Mouse (Mus musculus) spleen, adult 18-20 months (tissue): ENCODE measurements around the gene Btbd2.
"Not testable (repeated sequence)": the region's sequence is repeated elsewhere in the genome, so short reads cannot be mapped to it uniquely, and the experiment has no call there.

Experiments used
- DNase-seq, 2 experiments: peaks; one replicate each; pipeline ENCODE4 v3.0.0; 2022; ENCODE audit warnings: mixed read lengths in 2 of 2

The Btbd2 gene

GRCm38 (mm10) chr10:80669737-80670485 lies 13.0 kb upstream of the Btbd2 start:
- no peak for DNase-seq

DNA sequence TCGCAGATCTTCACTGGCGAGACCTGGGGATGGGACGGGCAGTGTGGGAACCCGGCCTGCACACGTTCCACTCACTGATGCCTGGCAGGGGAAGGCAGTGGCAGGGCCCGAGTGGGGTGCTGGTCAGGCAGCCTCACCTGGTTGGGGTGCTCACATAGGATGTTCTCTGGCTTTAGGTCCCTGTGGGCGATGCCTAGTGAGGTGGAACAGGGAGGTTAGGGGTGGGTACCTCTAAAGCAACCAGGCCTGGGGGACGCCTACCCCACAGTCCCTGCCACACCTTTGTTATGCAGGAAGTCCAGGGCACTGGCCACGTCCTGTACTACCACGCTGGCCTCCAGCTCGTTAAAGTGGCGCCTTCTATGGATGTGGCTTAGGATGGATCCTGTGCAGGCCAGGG lies 12.1 kb upstream of the Btbd2 start:
- DNase-seq = peak in 1 of 2 experiments; percentile 55

GRCm38 (mm10) chr10:80668614-80669013 lies 11.7 kb upstream of the Btbd2 start:
- DNase-seq = no peak

GRCm38 (mm10) chr10:80666837-80667412 lies 10.1 kb upstream of the Btbd2 start:
- no peak for DNase-seq

GRCm38 (mm10) chr10:80665981-80666733 lies 9.3 kb upstream of the Btbd2 start:
- no peak for DNase-seq

GRCm38 (mm10) chr10:80665459-80665858 lies 8.6 kb upstream of the Btbd2 start:
- no peak for DNase-seq

- no peak for DNase-seq
These were observed 8.1 kb upstream of the Btbd2 start for GRCm38 (mm10) chr10:80665016-80665380.

GRCm38 (mm10) chr10:80664197-80665015 lies 7.5 kb upstream of the Btbd2 start:
- DNase-seq = peak; percentile 51 to 53

- peak in 1 of 2 experiments; percentile 46 for DNase-seq
These were observed 6.8 kb upstream of the Btbd2 start for GRCm38 (mm10) chr10:80663485-80664196.

GRCm38 (mm10) chr10:80661149-80661548 lies 4.3 kb upstream of the Btbd2 start:
- DNase-seq = peak in 1 of 2 experiments; percentile 76

- DNase-seq = peak; percentile 52 to 82
These were observed 2.3 kb upstream of the Btbd2 start for GRCm38 (mm10) chr10:80659213-80659612.

DNA sequence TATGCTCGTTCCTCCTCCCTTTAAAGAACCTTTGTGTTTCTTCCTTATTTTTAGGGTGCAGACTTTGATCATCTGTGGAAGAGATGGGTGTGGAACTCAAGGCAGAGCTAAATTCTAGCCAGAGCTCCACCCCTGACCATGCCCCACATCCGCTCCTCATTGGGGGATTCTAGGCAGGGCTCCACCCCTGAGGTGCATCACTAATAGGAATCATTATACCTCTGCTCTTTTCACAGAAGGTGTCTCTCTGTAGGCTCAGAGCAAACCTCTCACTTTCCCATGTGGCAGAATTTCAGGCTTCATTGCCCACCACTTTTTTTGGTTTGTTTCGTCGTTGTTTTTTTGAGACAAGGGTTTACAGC lies 2.0 kb upstream of the Btbd2 start:
- peak in 1 of 2 experiments; percentile 51 for DNase-seq

- no peak for DNase-seq
These were observed 1.4 kb upstream of the Btbd2 start for GRCm38 (mm10) chr10:80658194-80658840.

DNA sequence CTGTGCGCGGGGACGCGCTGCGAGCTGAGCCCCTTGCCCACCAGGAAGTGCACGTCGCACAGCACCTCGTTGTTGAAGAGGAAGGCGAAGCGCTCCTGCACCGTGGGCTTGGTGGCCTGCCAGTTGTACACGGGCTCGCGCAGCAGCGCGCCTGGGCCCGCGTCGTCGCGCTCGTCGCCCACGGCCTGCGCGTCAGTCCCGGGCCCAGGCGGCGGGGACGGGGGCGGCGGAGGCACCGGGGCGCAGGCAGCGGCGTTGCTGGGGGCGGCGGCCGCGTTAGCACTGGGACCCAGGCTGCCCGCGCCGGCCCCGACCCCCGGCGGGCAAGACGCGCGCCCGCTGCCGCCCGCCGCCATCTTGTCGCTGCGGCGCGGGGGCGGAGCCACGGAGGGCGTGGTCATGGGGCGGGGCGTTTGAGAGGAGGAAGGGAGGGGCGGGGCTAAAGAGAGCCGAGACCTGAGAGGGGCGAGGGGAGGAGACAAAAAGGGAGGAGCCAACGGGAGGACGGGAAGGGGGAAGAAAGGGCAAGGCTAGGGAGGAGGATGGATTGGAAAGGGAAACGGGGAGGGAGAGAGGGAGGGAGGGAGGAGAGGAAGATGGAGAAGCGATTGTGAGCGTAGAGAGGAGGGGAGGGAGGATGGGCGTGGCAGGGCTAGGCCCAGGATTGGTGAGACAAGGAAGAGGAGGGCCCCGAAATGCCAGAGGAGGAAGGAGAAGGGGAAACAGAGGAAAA lies 575 bp downstream of the Btbd2 start:
- DNase-seq = peak; percentile 90 to 99

GRCm38 (mm10) chr10:80655406-80656129 lies 1.3 kb downstream of the Btbd2 start:
- DNase-seq = no peak

DNA sequence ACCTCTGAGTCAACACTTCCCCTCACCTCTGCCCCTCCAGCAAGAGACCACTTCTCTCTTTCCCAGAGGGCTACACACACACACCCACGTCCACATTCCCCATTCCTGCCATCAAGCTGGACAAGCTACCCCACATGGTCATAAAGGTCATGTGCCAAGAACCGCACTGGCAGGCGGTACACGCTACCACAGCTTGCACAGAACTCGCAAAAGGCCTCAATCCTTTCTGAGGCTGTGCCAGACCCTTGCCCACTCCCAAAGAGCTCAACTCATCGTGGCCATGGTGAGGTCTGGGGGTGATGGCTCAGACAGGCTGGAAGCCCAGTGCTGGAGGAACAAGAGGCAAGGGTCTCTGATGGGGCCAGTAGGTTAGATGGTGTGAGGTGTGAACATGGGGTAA lies 2.0 kb downstream of the Btbd2 start:
- DNase-seq = no peak

GRCm38 (mm10) chr10:80653156-80653720 lies 3.6 kb downstream of the Btbd2 start:
- DNase-seq = no peak

DNA sequence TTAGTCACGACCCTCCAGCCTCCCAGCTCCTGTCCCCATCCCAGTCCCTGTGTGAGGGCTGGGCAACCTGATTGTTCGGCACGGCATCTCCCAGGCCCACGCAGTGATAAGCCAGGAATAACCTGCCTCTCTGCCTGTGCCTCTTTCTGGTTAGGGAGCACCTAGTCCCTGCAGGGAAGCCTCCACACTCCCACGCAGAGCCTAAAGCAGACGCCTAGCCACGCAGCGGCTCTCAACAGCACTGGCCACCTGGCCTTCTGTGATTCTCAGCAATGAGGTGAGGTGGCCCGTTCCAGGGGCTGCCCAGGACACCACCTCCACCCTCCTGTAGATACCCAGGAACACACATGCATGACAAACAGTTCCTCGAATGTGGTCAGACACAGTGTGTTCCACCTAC lies 6.5 kb downstream of the Btbd2 start:
- DNase-seq = no peak

- not testable (repeated sequence) for DNase-seq
These were observed 7.0 kb downstream of the Btbd2 start for GRCm38 (mm10) chr10:80649910-80650309.

- no peak for DNase-seq
These were observed 9.9 kb downstream of the Btbd2 start for GRCm38 (mm10) chr10:80646936-80647335.
